Mouse (Mus musculus): ENCODE data around the gene Tspan15.

DNA sequence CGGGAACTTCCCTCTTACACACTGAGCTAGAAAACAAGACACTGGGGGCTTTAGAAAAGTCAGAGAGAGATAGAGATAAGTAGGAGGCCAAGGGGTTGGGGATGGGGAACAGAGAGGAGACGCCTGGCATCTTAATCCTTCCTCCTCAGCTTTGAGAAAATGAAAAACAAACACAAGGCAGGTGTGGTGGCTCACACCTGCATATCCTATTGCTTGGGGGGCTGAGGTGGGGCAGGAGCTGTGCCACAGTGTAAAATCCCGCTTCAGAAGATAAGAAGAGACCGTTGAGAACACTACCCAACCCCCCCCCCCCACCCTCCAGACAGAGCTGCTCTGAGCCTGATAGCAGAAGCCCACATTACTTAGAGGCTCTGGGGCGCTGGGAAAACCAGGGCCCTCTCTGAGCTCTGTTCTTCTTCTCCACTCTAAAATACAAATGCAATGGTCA, 15.9 kb downstream of the Tspan15 start:
- TF ChIP-seq CHD2 (IDR thresholded peaks at IDR 0.05; ENCODE audit: low read depth, low read length): no peak
- no peak for TF ChIP-seq ZNF384 (IDR thresholded peaks at IDR 0.05; ENCODE audit: low read depth, low read length)
- TF ChIP-seq MAFK (IDR thresholded peaks at IDR 0.05; ENCODE audit: insufficient read depth, low read depth, low read length): no peak
- no peak for TF ChIP-seq HCFC1 (IDR thresholded peaks at IDR 0.05; ENCODE audit: borderline replicate concordance, insufficient read depth, low read length)

Data from ES-E14 (cell line).